Mouse (Mus musculus) liver, embryonic 11.5 days (tissue): ENCODE data around the gene Tbkbp1. TPM values are rescaled to one million over a fixed set of nuclear protein-coding genes. Genes with fewer than 3 reads are reported as not detected.

Experiments
- ATAC-seq: fragments of 200-750 bp; cut with Nextera tagmentation; replicated peaks from 2 replicates; pipeline ENCODE4 v1.8.0; 2017; ENCODE audit warnings: moderate number of reproducible peaks, mild to moderate bottlenecking, moderate TSS enrichment, moderate library complexity; ENCODE audit not compliant: low FRiP score
- DNase-seq: peaks from one replicate; pipeline ENCODE4 v3.0.0-alpha.2; 2017; ENCODE audit warnings: low spot score
- H3K27ac ChIP-seq: fragments of 300-500 bp; sonication (generic); 2 replicates; pipeline ENCODE4 v1.5.1; 2014; ENCODE audit warnings: mild to moderate bottlenecking, low read depth, low read length, control low read depth
- H3K27me3 ChIP-seq: fragments of 300-500 bp; sonication (generic); replicated peaks from 2 replicates; pipeline ENCODE4 v1.6.1; 2014; ENCODE audit warnings: low read length, mixed read lengths; ENCODE audit not compliant: control insufficient read depth, insufficient read depth
- H3K36me3 ChIP-seq: fragments of 300-500 bp; sonication (generic); 2 replicates; pipeline ENCODE4 v1.6.1; 2014; ENCODE audit warnings: mild to moderate bottlenecking, low read length, moderate library complexity, mixed read lengths; ENCODE audit not compliant: control insufficient read depth, insufficient read depth
- H3K4me1 ChIP-seq: fragments of 300-500 bp; sonication (generic); replicated peaks from 2 replicates; pipeline ENCODE4 v1.6.1; 2014; ENCODE audit warnings: low read length, mixed read lengths; ENCODE audit not compliant: control insufficient read depth, insufficient read depth
- H3K4me2 ChIP-seq: fragments of 300-500 bp; sonication (generic); 2 replicates; pipeline ENCODE4 v1.6.1; 2014; ENCODE audit warnings: mild to moderate bottlenecking, control low read depth, moderate library complexity
- H3K4me3 ChIP-seq: fragments of 300-500 bp; sonication (generic); 2 replicates; pipeline ENCODE4 v1.5.1; 2014; ENCODE audit warnings: low read depth, low read length, control low read depth
- H3K9ac ChIP-seq: fragments of 300-500 bp; sonication (generic); 2 replicates; pipeline ENCODE4 v1.6.1; 2014; ENCODE audit warnings: low read depth, low read length, control low read depth
- H3K9me3 ChIP-seq: fragments of 300-500 bp; sonication (generic); 2 replicates; pipeline ENCODE4 v1.6.1; 2016; ENCODE audit warnings: low read length, inconsistent platforms, mixed read lengths; ENCODE audit not compliant: control insufficient read depth
- WGBS: fragments of 180-500 bp; shearing (Covaris S2); extraction: QIAGEN DNeasy Blood & Tissue Kit; methylation state at CpG from one replicate; pipeline ENCODE4 v1.1.7; 2014; 5-methylcytosine and 5-hydroxymethylcytosine counted together
- polyA plus RNA-seq: library from polyadenylated mRNA; unstranded; fragments of >200 nt; fragmentation: Nextera tagmentation; extraction: Ambion mirVana; gene quantifications from 2 replicates; pipeline ENCODE4 v1.2.1, GENCODE M21; 2014

The Tbkbp1 gene
- polyA plus RNA-seq, 1 experiment from 2014 or later, result 5.4 TPM

GRCm38 (mm10) chr11:97142159-97142608, 9.1 kb downstream of the Tbkbp1 start:
- DNase-seq, result no peak
- H3K9ac ChIP-seq, result no peak overlapping the region
- peaks cover 23% of the 10 kb centered on the region for H3K27me3 ChIP-seq
- H3K9me3 ChIP-seq, result no peaks in the 10 kb centered on the region
- H3K4me3 ChIP-seq, result no peak overlapping the region
- 46% methylated on average over 8 of the region's 8 CpGs for WGBS
- no peak for ATAC-seq
- H3K4me2 ChIP-seq, result no peak overlapping the region
- H3K27ac ChIP-seq, result no peak overlapping the region
- peaks cover 21% of the 10 kb centered on the region for H3K4me1 ChIP-seq
- H3K36me3 ChIP-seq, result no peaks in the 10 kb centered on the region; the same call in 1 of the 2 replicates

GRCm38 (mm10) chr11:97140811-97141210, 10.5 kb downstream of the Tbkbp1 start:
- H3K9me3 ChIP-seq, result no peaks in the 10 kb centered on the region
- H3K36me3 ChIP-seq, result no peaks in the 10 kb centered on the region; the same call in 1 of the 2 replicates
- no peak overlapping the region for H3K4me3 ChIP-seq
- DNase-seq (no peak), ATAC-seq (no peak)
- H3K27ac ChIP-seq, result no peak overlapping the region
- H3K27me3 ChIP-seq, result peaks cover 26% of the 10 kb centered on the region
- no peak overlapping the region for H3K4me2 ChIP-seq
- H3K4me1 ChIP-seq, result peaks cover 16% of the 10 kb centered on the region
- 72% methylated on average over 4 of the region's 4 CpGs for WGBS
- no peak overlapping the region for H3K9ac ChIP-seq

- no peaks in the 10 kb centered on the region; the same call in 1 of the 2 replicates for H3K36me3 ChIP-seq
- peaks cover 16% of the 10 kb centered on the region for H3K4me1 ChIP-seq
- no peak overlapping the region for H3K27ac ChIP-seq
- WGBS, result 54% methylated on average over 15 of the region's 15 CpGs
- H3K4me2 ChIP-seq, result peak overlapping the region; percentile 49
- ATAC-seq (no peak), DNase-seq (no peak)
- no peaks in the 10 kb centered on the region for H3K9me3 ChIP-seq
- H3K4me3 ChIP-seq, result peak overlapping the region; percentile 28
- H3K9ac ChIP-seq, result no peak overlapping the region
- peaks cover 28% of the 10 kb centered on the region for H3K27me3 ChIP-seq
Observed at GRCm38 (mm10) chr11:97139256-97139655, 12.0 kb downstream of the Tbkbp1 start.

GRCm38 (mm10) chr11:97138554-97139226, 12.6 kb downstream of the Tbkbp1 start:
- no peaks in the 10 kb centered on the region for H3K36me3 ChIP-seq
- ATAC-seq (no peak), DNase-seq (no peak)
- no peak overlapping the region for H3K27ac ChIP-seq
- WGBS, result 61% methylated on average over 66 of the region's 69 CpGs
- peak overlapping the region; percentile 28 for H3K4me3 ChIP-seq
- H3K4me2 ChIP-seq, result peak overlapping the region; percentile 49
- H3K9ac ChIP-seq, result no peak overlapping the region
- H3K9me3 ChIP-seq, result no peaks in the 10 kb centered on the region
- H3K4me1 ChIP-seq, result peaks cover 16% of the 10 kb centered on the region
- peaks cover 30% of the 10 kb centered on the region for H3K27me3 ChIP-seq

GRCm38 (mm10) chr11:97133270-97133669, 18.0 kb downstream of the Tbkbp1 start:
- 55% methylated on average over 5 of the region's 5 CpGs for WGBS
- no peak overlapping the region for H3K4me3 ChIP-seq

GRCm38 (mm10) chr11:97132185-97132584, 19.1 kb downstream of the Tbkbp1 start:
- H3K9ac ChIP-seq, result no peak overlapping the region
- DNase-seq (no peak), ATAC-seq (no peak)
- H3K4me1 ChIP-seq, result peaks cover 5% of the 10 kb centered on the region; the same call in 1 of the 2 replicates
- H3K27me3 ChIP-seq, result peaks cover 21% of the 10 kb centered on the region
- H3K27ac ChIP-seq, result no peak overlapping the region
- no peaks in the 10 kb centered on the region for H3K36me3 ChIP-seq
- H3K4me3 ChIP-seq, result no peak overlapping the region
- WGBS, result 17% methylated on average over 6 of the region's 6 CpGs
- no peaks in the 10 kb centered on the region for H3K9me3 ChIP-seq
- H3K4me2 ChIP-seq, result no peak overlapping the region

More at GRCm38 (mm10) chr11:97133270-97133669, 18.0 kb downstream of the Tbkbp1 start:
- no peaks in the 10 kb centered on the region for H3K36me3 ChIP-seq
- H3K4me2 ChIP-seq, result no peak overlapping the region
- ATAC-seq (no peak), DNase-seq (no peak)
- no peaks in the 10 kb centered on the region for H3K9me3 ChIP-seq
- H3K9ac ChIP-seq, result no peak overlapping the region
- H3K27me3 ChIP-seq, result peaks cover 21% of the 10 kb centered on the region
- no peak overlapping the region for H3K27ac ChIP-seq
- peaks cover 3% of the 10 kb centered on the region; the same call in 1 of the 2 replicates for H3K4me1 ChIP-seq

GRCm38 (mm10) chr11:97131683-97132082, 19.6 kb downstream of the Tbkbp1 start:
- no peak overlapping the region for H3K27ac ChIP-seq
- H3K4me1 ChIP-seq, result peaks cover 5% of the 10 kb centered on the region; the same call in 1 of the 2 replicates
- no peak overlapping the region for H3K4me2 ChIP-seq
- ATAC-seq (no peak), DNase-seq (no peak)
- H3K4me3 ChIP-seq, result no peak overlapping the region
- WGBS, result 59% methylated on average over 2 of the region's 2 CpGs
- H3K9me3 ChIP-seq, result no peaks in the 10 kb centered on the region
- no peak overlapping the region for H3K9ac ChIP-seq
- no peaks in the 10 kb centered on the region for H3K36me3 ChIP-seq
- H3K27me3 ChIP-seq, result peaks cover 21% of the 10 kb centered on the region

- H3K4me3 ChIP-seq, result no peak overlapping the region
- no peak overlapping the region for H3K9ac ChIP-seq
- ATAC-seq (no peak), DNase-seq (no peak)
- no peak overlapping the region for H3K4me2 ChIP-seq
- no peaks in the 10 kb centered on the region for H3K9me3 ChIP-seq
- H3K27me3 ChIP-seq, result peaks cover 22% of the 10 kb centered on the region
- peaks cover 5% of the 10 kb centered on the region; the same call in 1 of the 2 replicates for H3K4me1 ChIP-seq
- H3K27ac ChIP-seq, result no peak overlapping the region
- WGBS, result 75% methylated on average over 7 of the region's 7 CpGs
- H3K36me3 ChIP-seq, result no peaks in the 10 kb centered on the region
Observed at GRCm38 (mm10) chr11:97130318-97130717, 21.0 kb downstream of the Tbkbp1 start.

- ATAC-seq (no peak), DNase-seq (no peak)
- H3K4me3 ChIP-seq, result no peak overlapping the region
- H3K9me3 ChIP-seq, result no peaks in the 10 kb centered on the region
- no peak overlapping the region for H3K4me2 ChIP-seq
- peaks cover 5% of the 10 kb centered on the region; the same call in 1 of the 2 replicates for H3K4me1 ChIP-seq
- no peak overlapping the region for H3K9ac ChIP-seq
- peaks cover 20% of the 10 kb centered on the region for H3K27me3 ChIP-seq
- H3K27ac ChIP-seq, result no peak overlapping the region
- no peaks in the 10 kb centered on the region for H3K36me3 ChIP-seq
- 44% methylated on average over 3 of the region's 3 CpGs for WGBS
Observed at GRCm38 (mm10) chr11:97128956-97129355, 22.3 kb downstream of the Tbkbp1 start.
